8 mouse cellular contexts compared by ENCODE assay signal in the genomic region with DNA sequence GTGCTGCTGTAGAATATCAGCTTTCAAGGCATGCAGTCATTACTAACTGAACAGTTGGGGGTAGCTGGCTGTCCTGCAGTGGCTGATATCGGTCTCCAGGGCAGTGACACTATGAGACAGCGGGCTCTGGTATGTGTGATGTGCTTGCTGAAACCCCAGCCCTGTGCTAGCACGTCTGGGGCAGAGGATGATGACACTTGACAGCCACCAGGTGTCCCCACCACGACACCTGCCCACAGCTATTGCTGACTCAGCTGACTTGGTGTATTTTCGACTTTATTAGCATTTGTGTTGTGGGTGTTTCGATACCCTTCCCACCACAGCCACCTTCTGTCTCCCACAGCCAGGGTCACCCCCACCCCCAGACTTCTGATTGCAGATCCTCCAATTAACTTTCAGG. TPM values are rescaled to one million over a fixed set of nuclear protein-coding genes. Genes with fewer than 3 reads are reported as not detected.
A peak's percentile ranks its signal among the peaks of the same experiment; 100 is the strongest.
DNase-seq lines count a peak whose midpoint lies in the region; ATAC-seq and TF ChIP-seq lines count a peak whose summit lies in the region.

No protein-coding gene starts in this region.

- no peaks in the 10 kb centered on the region for H3K4me1 ChIP-seq in forebrain, postnatal 0 days (ENCODE audit: insufficient read depth)
- H3K4me1 ChIP-seq in liver, embryonic 11.5 days (replicated peaks; ENCODE audit: control insufficient read depth, insufficient read depth, low read length), result no peaks in the 10 kb centered on the region

- H3K9me3 ChIP-seq in forebrain, postnatal 0 days (ENCODE audit: low read length), result no peaks in the 10 kb centered on the region
- H3K9me3 ChIP-seq in liver, embryonic 11.5 days (ENCODE audit: control insufficient read depth, low read length), result no peaks in the 10 kb centered on the region

- 15% methylated on average over 6 of the region's 6 CpGs for whole genome bisulfite sequencing in forebrain, postnatal 0 days
- 13% methylated on average over 6 of the region's 6 CpGs for WGBS in liver, embryonic 11.5 days

- H3K27me3 ChIP-seq in forebrain, postnatal 0 days (ENCODE audit: insufficient read depth, low read length), result no peaks in the 10 kb centered on the region
- peaks cover 13% of the 10 kb centered on the region for H3K27me3 ChIP-seq in liver, embryonic 11.5 days (replicated peaks; ENCODE audit: control insufficient read depth, insufficient read depth, low read length)

- H3K27ac ChIP-seq in forebrain, postnatal 0 days (ENCODE audit: low read depth, low read length), result no peak overlapping the region
- no peak overlapping the region for H3K27ac ChIP-seq in liver, embryonic 11.5 days (ENCODE audit: low read depth, low read length)

- H3K4me2 ChIP-seq in forebrain, postnatal 0 days (ENCODE audit: low read depth), result no peak overlapping the region
- no peak overlapping the region for H3K4me2 ChIP-seq in liver, embryonic 11.5 days

- H3K9ac ChIP-seq in forebrain, postnatal 0 days, result no peak overlapping the region
- no peak overlapping the region for H3K9ac ChIP-seq in liver, embryonic 11.5 days (ENCODE audit: low read depth, low read length)

- peak; percentile 57 for DNase-seq in embryo, embryonic 10 days (ENCODE audit: low spot score)
- DNase-seq in embryo, embryonic 9.5 days (ENCODE audit: extremely low spot score), result no peak
- DNase-seq in urinary bladder, postnatal 25 days (ENCODE audit: low spot score), result peak; percentile 14
- DNase-seq in urinary bladder, adult 18-20 months (ENCODE audit: low spot score in 2 of 2), result no peak
- DNase-seq in forebrain, postnatal 0 days, result no peak
- no peak for DNase-seq in liver, embryonic 11.5 days (ENCODE audit: low spot score)
- no peak for DNase-seq in right cerebral cortex, postnatal 14 days

- H3K4me3 ChIP-seq in forebrain, postnatal 0 days (ENCODE audit: low read depth, low read length), result no peak overlapping the region
- no peak overlapping the region for H3K4me3 ChIP-seq in liver, embryonic 11.5 days (ENCODE audit: low read depth, low read length)

- peaks cover 81% of the 10 kb centered on the region for H3K36me3 ChIP-seq in forebrain, postnatal 0 days (ENCODE audit: insufficient read depth)
- no peaks in the 10 kb centered on the region for H3K36me3 ChIP-seq in liver, embryonic 11.5 days (ENCODE audit: control insufficient read depth, insufficient read depth, low read length)

- peak; percentile 54 for ATAC-seq in forebrain, postnatal 0 days
- ATAC-seq in liver, embryonic 11.5 days (replicated peaks; ENCODE audit: low FRiP score), result peak; percentile 53; the same call in 1 of the 2 replicates
- ATAC-seq in neutrophil, adult 5-6 weeks (ENCODE audit: extremely low read depth, insufficient number of reproducible peaks, low FRiP score, poor library complexity, severe bottlenecking), result peak; percentile 77

- peak; percentile 64 for TF ChIP-seq CTCF in forebrain, postnatal 0 days (IDR thresholded peaks at IDR 0.05; ENCODE audit: low read depth)

RNA-seq across cellular contexts. Expression of gene Ncan, which starts 16.2 kb away (rescaled TPM):
- 316 and 372 TPM in 2 replicates for total RNA-seq in forebrain, postnatal 0 days (2014; rRNA removed)
- polyA plus RNA-seq in forebrain, postnatal 0 days (2015; fragmentation: Nextera tagmentation; extraction: Ambion mirVana), result 112 and 209 TPM in 2 replicates
- polyA plus RNA-seq in liver, embryonic 11.5 days (2014; fragmentation: Nextera tagmentation; extraction: Ambion mirVana), result 0.08 and 0.15 TPM in 2 replicates
- not detected in 2 replicates for total RNA-seq in neutrophil, adult 5-6 weeks (2017)

RNA-seq across cellular contexts. Expression of gene Hapln4, which starts 21.2 kb away (rescaled TPM):
- 0.31 and 0.48 TPM in 2 replicates for total RNA-seq in forebrain, postnatal 0 days (2014; rRNA removed)
- polyA plus RNA-seq in forebrain, postnatal 0 days (2015; fragmentation: Nextera tagmentation; extraction: Ambion mirVana), result 0.53 and 0.71 TPM in 2 replicates
- 0.27 and 0.64 TPM in 2 replicates for polyA plus RNA-seq in liver, embryonic 11.5 days (2014; fragmentation: Nextera tagmentation; extraction: Ambion mirVana)
- not detected in 2 replicates for total RNA-seq in neutrophil, adult 5-6 weeks (2017)

RNA-seq across cellular contexts. Expression of gene Nr2c2ap, which starts 26.6 kb away (rescaled TPM):
- total RNA-seq in forebrain, postnatal 0 days (2014; rRNA removed), result 6.6 and 7.2 TPM in 2 replicates
- 55.9 and 58.0 TPM in 2 replicates for polyA plus RNA-seq in forebrain, postnatal 0 days (2015; fragmentation: Nextera tagmentation; extraction: Ambion mirVana)
- 32.9 and 35.4 TPM in 2 replicates for polyA plus RNA-seq in liver, embryonic 11.5 days (2014; fragmentation: Nextera tagmentation; extraction: Ambion mirVana)
- total RNA-seq in neutrophil, adult 5-6 weeks (2017), result 4.7 and 5.2 TPM in 2 replicates

RNA-seq across cellular contexts. Expression of gene Tm6sf2, which starts 31.8 kb away (rescaled TPM):
- total RNA-seq in forebrain, postnatal 0 days (2014; rRNA removed), result 0.92 and 3.0 TPM in 2 replicates
- 0.18 and 0.56 TPM in 2 replicates for polyA plus RNA-seq in forebrain, postnatal 0 days (2015; fragmentation: Nextera tagmentation; extraction: Ambion mirVana)
- polyA plus RNA-seq in liver, embryonic 11.5 days (2014; fragmentation: Nextera tagmentation; extraction: Ambion mirVana), result 0.60 and 0.82 TPM in 2 replicates
- total RNA-seq in neutrophil, adult 5-6 weeks (2017), result 0.74 and 0.93 TPM in 2 replicates

RNA-seq across cellular contexts. Expression of gene Rfxank, which starts 34.4 kb away (rescaled TPM):
- total RNA-seq in forebrain, postnatal 0 days (2014; rRNA removed), result 8.5 and 10.2 TPM in 2 replicates
- polyA plus RNA-seq in forebrain, postnatal 0 days (2015; fragmentation: Nextera tagmentation; extraction: Ambion mirVana), result 6.0 and 7.9 TPM in 2 replicates
- 15.2 and 16.7 TPM in 2 replicates for polyA plus RNA-seq in liver, embryonic 11.5 days (2014; fragmentation: Nextera tagmentation; extraction: Ambion mirVana)
- total RNA-seq in neutrophil, adult 5-6 weeks (2017), result 17.1 and 18.7 TPM in 2 replicates

Comparison
In these comparisons a context has a peak if more than half of its experiments do, and no peak if none do; other contexts are left out.
1. DNase-seq: peak in embryo, embryonic 10 days (single experiment) and urinary bladder, postnatal 25 days (single experiment); none in embryo, embryonic 9.5 days (single experiment), urinary bladder, adult 18-20 months (0 of 2), forebrain, postnatal 0 days (single experiment), liver, embryonic 11.5 days (single experiment) and right cerebral cortex, postnatal 14 days (single experiment).
2. RNA of gene Ncan, which starts 16.2 kb away (total RNA-seq): 316 to 372 TPM in forebrain, postnatal 0 days; not detected in neutrophil, adult 5-6 weeks; every median in the first group is over 100 times any median in the second.
3. Peak in every context shown above with its lines, with median percentiles within 50 percentile points of each other: ATAC-seq.